Mouse (Mus musculus): ENCODE data around the gene Yap1.

DNA sequence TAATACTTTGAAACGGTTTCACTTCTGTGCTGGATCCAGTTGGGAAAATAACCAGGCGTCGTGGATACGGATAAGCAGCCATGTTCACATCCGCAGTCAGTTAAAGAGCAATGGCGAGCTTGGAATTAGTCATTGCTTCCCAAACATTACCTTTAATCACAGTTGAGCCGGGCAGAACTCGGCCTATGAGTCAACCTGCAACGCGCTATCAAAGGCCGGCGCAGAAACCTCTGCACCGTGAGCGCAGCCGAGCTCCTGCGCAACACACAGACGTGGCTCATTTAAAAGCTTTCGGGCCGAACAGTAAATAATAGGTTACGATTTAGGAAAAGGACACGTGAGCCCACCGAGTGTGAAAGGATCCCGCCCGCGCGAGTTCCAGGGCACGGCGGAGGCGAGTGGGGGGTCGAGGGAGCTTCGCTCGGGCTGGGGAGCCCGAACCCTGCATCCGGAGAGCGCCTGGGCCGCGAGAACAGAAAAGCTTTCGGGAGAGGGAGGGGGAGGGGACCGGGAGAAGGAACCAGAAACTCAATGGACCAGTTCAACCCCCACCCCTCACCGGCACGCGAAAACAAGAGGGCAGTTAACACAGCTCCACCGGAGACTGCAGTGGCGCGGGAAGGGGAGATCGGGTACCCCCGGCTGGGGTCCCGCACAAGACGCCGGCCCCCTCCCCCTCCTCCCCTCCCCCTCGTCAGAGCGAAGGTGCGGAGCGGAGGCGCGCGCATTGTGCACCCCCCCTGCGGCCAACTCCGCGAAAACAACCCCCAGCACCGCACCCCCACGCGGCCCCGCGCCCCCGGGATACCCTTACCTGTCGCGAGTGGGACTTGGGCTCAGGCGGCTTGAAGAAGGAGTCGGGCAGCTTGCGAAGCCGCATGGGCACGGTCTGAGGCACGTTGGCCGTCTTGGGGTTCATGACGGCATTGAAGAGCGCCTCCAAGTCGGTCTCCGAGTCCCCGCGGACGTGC lies 810 bp downstream of the Yap1 start:
- TF ChIP-seq CTCF (IDR thresholded peaks at IDR 0.05; ENCODE audit: low read depth, low read length) (no peak), GATA1 (IDR thresholded peaks at IDR 0.05; ENCODE audit: borderline replicate concordance, low read length) (no peak), TAL1 (conservative IDR thresholded peaks at IDR 0.05; ENCODE audit: low read depth, low read length) (no peak), POLR2AphosphoS5 (IDR thresholded peaks at IDR 0.05; ENCODE audit: insufficient replicate concordance, low read depth, low read length) (no peak), GATA2 (IDR thresholded peaks at IDR 0.05; ENCODE audit: borderline replicate concordance, low read depth, low read length) (no peak)
